10 mouse cellular contexts compared by ENCODE assay signal in genomic region chr8:106508456-106508855, GRCm38 (mm10). TPM values are rescaled to one million over a fixed set of nuclear protein-coding genes. Genes with fewer than 3 reads are reported as not detected.
DNase-seq lines count a peak whose midpoint lies in the region; ATAC-seq and TF ChIP-seq lines count a peak whose summit lies in the region.
"Had no signal": no experiment of that assay in that cellular context is flagged by ENCODE, and none has a peak within 500 bp of the region (broad histone marks: within the 10 kb centered on the region; RNA-seq: fewer than 3 reads in every experiment).

No protein-coding gene starts in this region.

- H3K9ac ChIP-seq in lung, embryonic 14.5 days: no peak overlapping the region
- no peak overlapping the region for H3K9ac ChIP-seq in forebrain, embryonic 13.5 days
- H3K9ac ChIP-seq in intestine, embryonic 16.5 days (ENCODE audit: low read depth, low read length): 0 out of 2 replicates have a peak overlapping the region, but pooled peaks have one; percentile 54
- no peak overlapping the region for H3K9ac ChIP-seq in neural tube, embryonic 15.5 days (replicated peaks)
- H3K9ac ChIP-seq: liver, embryonic 13.5 days had no signal

- no peak for DNase-seq in lung, embryonic 14.5 days
- no peak for DNase-seq in lung, adult 18-20 months
- no peak for DNase-seq in gastrocnemius, postnatal 10 days
- DNase-seq in adipocyte (ENCODE audit: low spot score): no peak
- DNase-seq in adrenal gland, postnatal 36 days: no peak
- DNase-seq: liver, embryonic 13.5 days had no signal

- TF ChIP-seq CTCF in lung, embryonic 14.5 days (IDR thresholded peaks at IDR 0.05; ENCODE audit: low read depth): no peak

- no peaks in the 10 kb centered on the region for H3K36me3 ChIP-seq in lung, embryonic 14.5 days (ENCODE audit: insufficient read depth)
- H3K36me3 ChIP-seq in forebrain, embryonic 13.5 days (ENCODE audit: poor library complexity, severe bottlenecking): no peaks in the 10 kb centered on the region
- H3K36me3 ChIP-seq in intestine, embryonic 16.5 days (ENCODE audit: control insufficient read depth, insufficient read depth, low read length): no peaks in the 10 kb centered on the region
- no peaks in the 10 kb centered on the region for H3K36me3 ChIP-seq in neural tube, embryonic 15.5 days
- H3K36me3 ChIP-seq: G1E; liver, embryonic 13.5 days had no signal

- peak overlapping the region; percentile 78 for H3K4me2 ChIP-seq in lung, embryonic 14.5 days
- H3K4me2 ChIP-seq in forebrain, embryonic 13.5 days: peak overlapping the region; percentile 66
- H3K4me2 ChIP-seq in intestine, embryonic 16.5 days (ENCODE audit: low read depth, low read length): peak overlapping the region; percentile 67; the same call in 1 of the 2 replicates
- peak overlapping the region; percentile 68 for H3K4me2 ChIP-seq in neural tube, embryonic 15.5 days

- no peak overlapping the region for H3K4me3 ChIP-seq in lung, embryonic 14.5 days (ENCODE audit: low read depth, low read length)
- 0 out of 2 replicates have a peak overlapping the region, but pooled peaks have one; percentile 33 for H3K4me3 ChIP-seq in forebrain, embryonic 13.5 days
- no peak overlapping the region for H3K4me3 ChIP-seq in intestine, embryonic 16.5 days (ENCODE audit: low read length)
- no peak overlapping the region for H3K4me3 ChIP-seq in neural tube, embryonic 15.5 days (replicated peaks)

- no peak overlapping the region for H3K27ac ChIP-seq in lung, embryonic 14.5 days (ENCODE audit: low read depth)
- H3K27ac ChIP-seq in forebrain, embryonic 13.5 days: no peak overlapping the region
- peak overlapping the region; percentile 77; the same call in 1 of the 2 replicates for H3K27ac ChIP-seq in intestine, embryonic 16.5 days (ENCODE audit: low read length)
- peak overlapping the region; percentile 64 for H3K27ac ChIP-seq in neural tube, embryonic 15.5 days (replicated peaks)
- H3K27ac ChIP-seq: liver, embryonic 13.5 days had no signal

- 26% methylated on average over 3 of the region's 3 CpGs for WGBS in lung, embryonic 14.5 days
- 11% methylated on average over 3 of the region's 3 CpGs for WGBS in forebrain, embryonic 13.5 days
- 43% methylated on average over 3 of the region's 3 CpGs for WGBS in intestine, embryonic 16.5 days
- 24% methylated on average over 3 of the region's 3 CpGs for WGBS in neural tube, embryonic 15.5 days

- peaks cover 30% of the 10 kb centered on the region for H3K27me3 ChIP-seq in lung, embryonic 14.5 days (ENCODE audit: insufficient read depth, low read length)
- peaks cover 82% of the 10 kb centered on the region for H3K27me3 ChIP-seq in forebrain, embryonic 13.5 days
- H3K27me3 ChIP-seq in intestine, embryonic 16.5 days (replicated peaks; ENCODE audit: control insufficient read depth, insufficient read depth, low read length): no peaks in the 10 kb centered on the region
- H3K27me3 ChIP-seq in neural tube, embryonic 15.5 days (replicated peaks): peaks cover 36% of the 10 kb centered on the region

- peaks cover 19% of the 10 kb centered on the region for H3K4me1 ChIP-seq in lung, embryonic 14.5 days (ENCODE audit: insufficient read depth)
- H3K4me1 ChIP-seq in forebrain, embryonic 13.5 days: peaks cover 36% of the 10 kb centered on the region
- peaks cover 32% of the 10 kb centered on the region for H3K4me1 ChIP-seq in intestine, embryonic 16.5 days (ENCODE audit: control insufficient read depth, insufficient read depth, low read length)
- H3K4me1 ChIP-seq in neural tube, embryonic 15.5 days: peaks cover 57% of the 10 kb centered on the region
- H3K4me1 ChIP-seq: liver, embryonic 13.5 days had no signal

- no peak for ATAC-seq in lung, embryonic 14.5 days (ENCODE audit: insufficient read depth)
- 0 out of 2 replicates have a peak, but pooled peaks have one; percentile 4 for ATAC-seq in forebrain, embryonic 13.5 days
- no peak for ATAC-seq in intestine, embryonic 16.5 days
- peak; percentile 22; the same call in 1 of the 2 replicates for ATAC-seq in neural tube, embryonic 15.5 days (ENCODE audit: low FRiP score)

- no peaks in the 10 kb centered on the region for H3K9me3 ChIP-seq in lung, embryonic 14.5 days (ENCODE audit: low read depth, low read length)
- H3K9me3 ChIP-seq in forebrain, embryonic 13.5 days (replicated peaks): no peaks in the 10 kb centered on the region
- no peaks in the 10 kb centered on the region for H3K9me3 ChIP-seq in intestine, embryonic 16.5 days (ENCODE audit: control insufficient read depth, low read length)
- H3K9me3 ChIP-seq in neural tube, embryonic 15.5 days (replicated peaks): no peaks in the 10 kb centered on the region
- H3K9me3 ChIP-seq: G1E; liver, embryonic 13.5 days had no signal

RNA-seq across cellular contexts. Expression of gene Cdh3, which starts 2.2 kb away (rescaled TPM):
- polyA plus RNA-seq in lung, embryonic 14.5 days (2014; fragmentation: Nextera tagmentation; extraction: Ambion mirVana): 13.9 and 15.5 TPM in 2 replicates
- polyA plus RNA-seq in forebrain, embryonic 13.5 days (2015; fragmentation: Nextera tagmentation; extraction: Ambion mirVana): 0.53 and 0.63 TPM in 2 replicates
- 11.5 and 12.5 TPM in 2 replicates for polyA plus RNA-seq in intestine, embryonic 16.5 days (2015; fragmentation: Nextera tagmentation; extraction: Ambion mirVana)
- polyA plus RNA-seq in neural tube, embryonic 15.5 days (2015; fragmentation: Nextera tagmentation; extraction: Ambion mirVana): 8.5 and 13.7 TPM in 2 replicates
- total RNA-seq in gastrocnemius, postnatal 10 days (2021): under 1 TPM; 0.50 to 0.70 TPM
- total RNA-seq in adrenal gland, postnatal 36 days (2021): under 1 TPM; 0.23 to 0.86 TPM
- polyA plus RNA-seq: G1E had no signal

RNA-seq across cellular contexts. Expression of gene 6030452D12Rik, which starts 8.1 kb away (rescaled TPM):
- not detected in 2 replicates for polyA plus RNA-seq in lung, embryonic 14.5 days (2014; fragmentation: Nextera tagmentation; extraction: Ambion mirVana)
- not detected in 2 replicates for polyA plus RNA-seq in forebrain, embryonic 13.5 days (2015; fragmentation: Nextera tagmentation; extraction: Ambion mirVana)
- polyA plus RNA-seq in intestine, embryonic 16.5 days (2015; fragmentation: Nextera tagmentation; extraction: Ambion mirVana): not detected in 2 replicates
- polyA plus RNA-seq in neural tube, embryonic 15.5 days (2015; fragmentation: Nextera tagmentation; extraction: Ambion mirVana): not detected in 2 replicates
- not detected for total RNA-seq in gastrocnemius, postnatal 10 days (2021)
- total RNA-seq in adrenal gland, postnatal 36 days (2021): not detected
- total RNA-seq: G1E had no signal
- polyA plus RNA-seq: G1E; liver, embryonic 13.5 days had no signal

Comparison
In these comparisons a context has a peak if more than half of its experiments do, and no peak if none do; other contexts are left out.
1. ATAC-seq: peak in forebrain, embryonic 13.5 days (single experiment) and neural tube, embryonic 15.5 days (single experiment); none in lung, embryonic 14.5 days (single experiment) and intestine, embryonic 16.5 days (single experiment).
2. H3K27ac ChIP-seq: peak in intestine, embryonic 16.5 days (single experiment) and neural tube, embryonic 15.5 days (single experiment); none in lung, embryonic 14.5 days (single experiment) and forebrain, embryonic 13.5 days (single experiment).
3. Peak in every context shown above with its lines, with median percentiles within 50 percentile points of each other: H3K4me2 ChIP-seq.